Mouse (Mus musculus): ENCODE results near the gene Stk31. TPM values are rescaled to one million over a fixed set of nuclear protein-coding genes. Genes with fewer than 3 reads are reported as not detected.

Stk31 gene
- polyA plus RNA-seq, 1 experiment from 2014 or later: not detected

GRCm38 (mm10) chr6:49415971-49416370, 20.6 kb downstream of the Stk31 start:
- Histone ChIP-seq H3K4me3 (ENCODE audit: inconsistent target) (no peak overlapping the region), H3K27ac (no peak overlapping the region), H3K79me2 (ENCODE audit: inconsistent target) (no peaks in the 10 kb centered on the region), H3K36me3 (ENCODE audit: inconsistent target) (no peaks in the 10 kb centered on the region)
- WGBS (ENCODE audit: missing documents): 91% methylated on average over 1 of the region's 1 CpGs

- no peaks in the 10 kb centered on the region for H3K36me3 ChIP-seq (ENCODE audit: inconsistent target)
- H3K27ac ChIP-seq: no peak overlapping the region
- no peak overlapping the region for H3K4me3 ChIP-seq (ENCODE audit: inconsistent target)
- WGBS (ENCODE audit: missing documents): 82% methylated on average over 1 of the region's 1 CpGs
- H3K79me2 ChIP-seq (ENCODE audit: inconsistent target): no peaks in the 10 kb centered on the region
Measured at GRCm38 (mm10) chr6:49437306-49437705, 41.9 kb downstream of the Stk31 start.

GRCm38 (mm10) chr6:49458112-49458511, 62.7 kb downstream of the Stk31 start:
- WGBS (ENCODE audit: missing documents): 56% methylated on average over 5 of the region's 5 CpGs
- H3K27ac ChIP-seq: no peak overlapping the region
- H3K79me2 ChIP-seq (ENCODE audit: inconsistent target): no peaks in the 10 kb centered on the region
- no peaks in the 10 kb centered on the region for H3K36me3 ChIP-seq (ENCODE audit: inconsistent target)
- H3K4me3 ChIP-seq (ENCODE audit: inconsistent target): no peak overlapping the region

GRCm38 (mm10) chr6:49483205-49483604, 87.8 kb downstream of the Stk31 start:
- 95% methylated on average over 2 of the region's 2 CpGs for WGBS (ENCODE audit: missing documents)
- no peak overlapping the region for H3K27ac ChIP-seq
- no peaks in the 10 kb centered on the region for H3K36me3 ChIP-seq (ENCODE audit: inconsistent target)
- H3K79me2 ChIP-seq (ENCODE audit: inconsistent target): no peaks in the 10 kb centered on the region
- no peak overlapping the region for H3K4me3 ChIP-seq (ENCODE audit: inconsistent target)

- H3K27ac ChIP-seq: no peak overlapping the region
- H3K36me3 ChIP-seq (ENCODE audit: inconsistent target): no peaks in the 10 kb centered on the region
- no peak overlapping the region for H3K4me3 ChIP-seq (ENCODE audit: inconsistent target)
- no peaks in the 10 kb centered on the region for H3K79me2 ChIP-seq (ENCODE audit: inconsistent target)
- 91% methylated on average over 10 of the region's 10 CpGs for WGBS (ENCODE audit: missing documents)
Measured at GRCm38 (mm10) chr6:49491526-49491925, 96.1 kb downstream of the Stk31 start.

- no peak overlapping the region for H3K27ac ChIP-seq
- H3K79me2 ChIP-seq (ENCODE audit: inconsistent target): no peaks in the 10 kb centered on the region
- H3K4me3 ChIP-seq (ENCODE audit: inconsistent target): no peak overlapping the region
- 7% methylated on average over 6 of the region's 6 CpGs for whole genome bisulfite sequencing (ENCODE audit: missing documents)
- no peaks in the 10 kb centered on the region for H3K36me3 ChIP-seq (ENCODE audit: inconsistent target)
Measured at GRCm38 (mm10) chr6:49519053-49519452, 123.6 kb downstream of the Stk31 start.

Other genes with a start within 250 kb of the Stk31 start
- gene Igf2bp3, start 180.6 kb upstream of the Stk31 start, polyA plus RNA-seq (2018): 1.4 to 4.0 TPM (median 3.2 TPM) in 3 replicates
- 54.9 to 74.0 TPM (median 70.4 TPM) in 3 replicates for gene Tra2a, start 131.6 kb upstream of the Stk31 start, polyA plus RNA-seq (2018)
- gene Ccdc126, start 76.3 kb upstream of the Stk31 start, polyA plus RNA-seq (2018): 6.8 to 8.5 TPM (median 7.7 TPM) in 3 replicates
- 0.20 to 1.1 TPM (median 0.87 TPM) in 3 replicates for gene Fam221a, start 27.9 kb upstream of the Stk31 start, polyA plus RNA-seq (2018)